Mouse (Mus musculus) spleen, adult 2 months (tissue): ENCODE results near the gene Traf2. TPM values are rescaled to one million over a fixed set of nuclear protein-coding genes. Genes with fewer than 3 reads are reported as not detected.

Source experiments
- DNase-seq, 2 experiments: peaks; one replicate each; pipeline versions ENCODE4 v3.0.0 to v3.0.0-alpha.2; 2012 to 2021; ENCODE audit warnings: low spot score in 2 of 2, low read depth in 1 of 2
- H3K27ac ChIP-seq: fragments of 200-500 bp; 2 replicates; pipeline ENCODE4 v1.5.1; 2012; ENCODE audit warnings: low read length, inconsistent platforms; ENCODE audit not compliant: insufficient read depth
- H3K27me3 ChIP-seq: fragments of 200-500 bp; 2 replicates; pipeline ENCODE4 v1.6.1; 2012; ENCODE audit warnings: mild to moderate bottlenecking, moderate library complexity, low read length, inconsistent platforms; ENCODE audit not compliant: control insufficient read depth, insufficient read depth
- H3K36me3 ChIP-seq: fragments of 200-500 bp; 2 replicates; pipeline ENCODE4 v1.6.1; 2012; ENCODE audit warnings: mild to moderate bottlenecking, low read length, inconsistent platforms; ENCODE audit not compliant: control insufficient read depth, insufficient read depth
- H3K4me1 ChIP-seq: fragments of 200-500 bp; 2 replicates; pipeline ENCODE4 v1.6.1; 2011; ENCODE audit warnings: inconsistent platforms; ENCODE audit not compliant: control insufficient read depth, insufficient read depth, insufficient read length
- H3K4me3 ChIP-seq: fragments of 200-500 bp; 2 replicates; pipeline ENCODE4 v1.5.1; 2011; ENCODE audit warnings: mild to moderate bottlenecking, inconsistent platforms; ENCODE audit not compliant: insufficient read depth, insufficient read length; ENCODE audit errors: extremely low read depth
- CTCF ChIP-seq: fragments of 200-500 bp; IDR thresholded peaks from 2 replicates; pipeline ENCODE4 v1.5.1; 2011; ENCODE audit warnings: mild to moderate bottlenecking, inconsistent platforms; ENCODE audit not compliant: insufficient read depth, insufficient read length, insufficient replicate concordance; ENCODE audit errors: extremely low read depth
- POLR2A ChIP-seq: fragments of 200-500 bp; IDR thresholded peaks from 2 replicates; pipeline ENCODE4 v1.6.1; 2011; ENCODE audit warnings: low read depth, low read length, inconsistent platforms
- WGBS: fragments of 180-500 bp; shearing (Covaris S2); methylation state at CpG from one replicate; pipeline ENCODE4 v1.1.7; 2018; 5-methylcytosine and 5-hydroxymethylcytosine counted together
- polyA plus RNA-seq: library from polyadenylated mRNA; depleted of rRNA; stranded (reverse); fragments of >200 nt; gene quantifications from 2 replicates; pipeline ENCODE4 v1.2.3, GENCODE M21; 2012

The Traf2 gene
- polyA plus RNA-seq, 1 experiment, result 21.6 TPM

DNA sequence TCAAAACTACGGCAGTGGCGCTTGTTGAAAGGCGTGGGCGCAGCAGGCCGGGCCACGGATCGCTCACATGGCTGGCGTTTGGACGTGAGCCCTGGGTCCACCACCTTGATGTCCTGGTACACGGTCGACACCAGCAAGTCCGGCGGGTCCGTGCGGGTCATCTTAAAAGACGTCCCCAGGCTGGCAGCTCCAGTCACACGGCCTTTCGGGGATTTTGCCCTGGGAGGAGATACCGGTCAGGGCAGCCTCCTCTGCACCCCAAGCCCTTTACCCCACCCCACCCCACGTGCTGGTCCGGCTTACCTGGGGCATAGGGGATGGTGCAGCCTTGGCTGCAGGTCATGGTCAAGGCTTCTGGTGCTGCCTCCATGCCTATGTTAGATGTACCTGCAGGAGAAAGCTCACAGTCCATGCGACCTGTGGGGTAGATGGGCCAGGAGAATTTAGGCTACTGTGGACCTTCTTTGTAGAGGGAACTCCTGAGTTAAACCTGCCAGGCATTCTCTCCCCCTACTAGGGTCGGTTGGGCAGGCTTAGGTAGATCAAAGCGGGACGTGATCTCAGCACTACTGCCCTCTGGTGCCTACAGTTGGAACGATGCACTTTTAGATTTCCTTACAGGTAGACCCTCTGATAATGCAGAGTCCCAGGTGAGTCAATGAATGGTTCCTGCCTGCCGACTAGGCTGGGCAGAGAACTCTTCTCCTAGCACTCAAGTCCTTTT lies 33.2 kb upstream of the Traf2 start:
- Histone ChIP-seq H3K4me3 (no peak overlapping the region), H3K36me3 (peaks cover 7% of the 10 kb centered on the region), H3K4me1 (peaks cover 38% of the 10 kb centered on the region), H3K27ac (no peak overlapping the region), H3K27me3 (peaks cover 25% of the 10 kb centered on the region)
- TF ChIP-seq POLR2A (no peak), CTCF (peak; percentile 34; the same call in 1 of the 2 replicates)
- DNase-seq, result peak; percentile 57 to 68
- WGBS, result 8% methylated on average over 27 of the region's 27 CpGs

DNA sequence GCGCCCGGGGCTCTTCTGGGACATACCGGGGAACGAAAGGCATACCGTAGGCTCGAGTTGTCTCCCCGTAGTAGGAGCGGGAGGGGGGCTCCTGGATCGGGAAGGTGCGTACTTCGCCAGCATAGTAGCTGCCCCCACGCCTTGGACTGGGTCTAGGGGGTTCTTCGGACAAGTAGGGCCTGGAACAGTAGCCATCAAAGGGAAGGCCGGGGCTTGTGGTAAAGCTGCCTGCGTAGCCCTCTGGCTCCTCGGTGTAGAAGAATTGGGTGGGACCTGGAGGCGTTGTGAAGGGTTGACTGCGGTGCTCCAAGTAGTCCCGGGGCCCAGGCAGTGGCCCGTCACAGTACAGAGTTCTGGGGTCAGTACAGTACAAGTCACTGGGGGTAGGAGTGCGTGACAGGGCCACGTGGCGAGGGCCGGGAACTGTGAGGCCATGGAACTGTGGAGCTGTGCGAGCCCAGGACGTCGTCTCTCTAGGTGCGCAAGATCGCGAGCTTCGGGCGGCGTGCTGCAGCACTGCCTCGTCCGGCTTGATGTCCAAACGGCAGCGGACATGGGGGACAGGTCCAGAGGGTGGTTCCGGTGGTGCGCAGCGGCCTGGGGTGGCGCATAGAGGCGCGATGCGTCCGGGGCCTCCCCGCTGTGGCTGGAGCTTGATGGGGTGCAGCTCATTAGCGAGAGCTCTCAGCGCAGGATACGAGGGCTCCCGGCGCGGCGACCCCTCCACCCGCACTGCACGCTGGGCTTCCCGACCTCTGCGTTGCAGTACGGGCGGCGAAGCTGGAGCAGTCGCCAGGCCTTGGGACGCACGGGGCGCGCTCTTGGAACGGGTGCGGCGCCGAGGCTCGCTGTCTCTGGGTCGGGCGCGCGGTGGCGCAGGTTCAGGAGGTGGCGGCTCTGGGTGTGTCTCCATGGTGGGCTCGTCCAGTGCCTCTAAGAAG lies 32.3 kb upstream of the Traf2 start:
- WGBS, result 10% methylated on average over 77 of the region's 77 CpGs
- no peak overlapping the region for H3K4me3 ChIP-seq
- no peak overlapping the region for H3K27ac ChIP-seq
- peaks cover 41% of the 10 kb centered on the region for H3K4me1 ChIP-seq
- peaks cover 25% of the 10 kb centered on the region for H3K27me3 ChIP-seq
- peaks cover 2% of the 10 kb centered on the region; the same call in 1 of the 2 replicates for H3K36me3 ChIP-seq
- no peak for TF ChIP-seq POLR2A
- TF ChIP-seq CTCF, result no peak
- DNase-seq, result no peak

DNA sequence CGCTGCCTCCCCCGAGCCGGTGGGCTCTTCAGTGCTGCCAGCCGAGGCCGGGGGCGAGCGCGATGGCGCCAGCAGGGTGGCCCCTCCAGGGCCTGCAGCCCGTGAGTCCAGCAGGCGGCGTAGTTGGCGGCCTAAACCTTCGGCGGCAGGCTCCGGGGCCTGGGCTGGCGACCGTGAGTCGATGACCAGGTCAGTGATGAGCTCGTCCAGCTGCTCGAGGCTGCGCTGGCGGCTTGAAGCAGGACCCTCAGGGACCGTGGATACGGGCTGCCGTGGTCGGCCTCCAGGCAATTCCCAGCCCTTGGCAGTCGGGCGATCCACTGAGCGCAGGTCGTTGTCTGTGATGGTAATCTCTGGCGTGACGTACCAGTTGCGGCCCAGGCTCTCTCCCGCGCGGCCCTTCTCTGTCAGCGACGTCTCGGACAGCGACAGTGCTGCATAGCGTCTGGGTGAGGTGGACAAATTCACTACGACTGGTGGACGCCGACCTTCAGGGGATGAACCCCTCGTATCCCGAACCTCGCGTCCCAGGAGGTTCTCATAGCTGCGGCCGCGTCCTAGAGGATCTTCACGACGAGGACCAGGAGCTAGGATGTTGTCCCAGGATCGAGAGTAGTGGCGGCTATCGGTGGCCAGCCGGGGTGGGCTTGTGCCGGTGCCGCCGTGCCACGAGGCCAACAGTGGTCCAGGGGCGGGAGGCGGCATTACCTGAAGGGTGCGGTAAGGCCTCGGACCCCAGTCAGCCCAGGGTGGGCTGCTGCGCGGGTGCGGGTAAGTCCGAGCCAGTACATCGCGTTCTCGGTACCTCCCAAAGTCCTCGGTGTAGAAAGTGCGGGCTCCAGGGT lies 31.4 kb upstream of the Traf2 start:
- TF ChIP-seq POLR2A, result no peak
- no peak for TF ChIP-seq CTCF
- no peak for DNase-seq

DNA sequence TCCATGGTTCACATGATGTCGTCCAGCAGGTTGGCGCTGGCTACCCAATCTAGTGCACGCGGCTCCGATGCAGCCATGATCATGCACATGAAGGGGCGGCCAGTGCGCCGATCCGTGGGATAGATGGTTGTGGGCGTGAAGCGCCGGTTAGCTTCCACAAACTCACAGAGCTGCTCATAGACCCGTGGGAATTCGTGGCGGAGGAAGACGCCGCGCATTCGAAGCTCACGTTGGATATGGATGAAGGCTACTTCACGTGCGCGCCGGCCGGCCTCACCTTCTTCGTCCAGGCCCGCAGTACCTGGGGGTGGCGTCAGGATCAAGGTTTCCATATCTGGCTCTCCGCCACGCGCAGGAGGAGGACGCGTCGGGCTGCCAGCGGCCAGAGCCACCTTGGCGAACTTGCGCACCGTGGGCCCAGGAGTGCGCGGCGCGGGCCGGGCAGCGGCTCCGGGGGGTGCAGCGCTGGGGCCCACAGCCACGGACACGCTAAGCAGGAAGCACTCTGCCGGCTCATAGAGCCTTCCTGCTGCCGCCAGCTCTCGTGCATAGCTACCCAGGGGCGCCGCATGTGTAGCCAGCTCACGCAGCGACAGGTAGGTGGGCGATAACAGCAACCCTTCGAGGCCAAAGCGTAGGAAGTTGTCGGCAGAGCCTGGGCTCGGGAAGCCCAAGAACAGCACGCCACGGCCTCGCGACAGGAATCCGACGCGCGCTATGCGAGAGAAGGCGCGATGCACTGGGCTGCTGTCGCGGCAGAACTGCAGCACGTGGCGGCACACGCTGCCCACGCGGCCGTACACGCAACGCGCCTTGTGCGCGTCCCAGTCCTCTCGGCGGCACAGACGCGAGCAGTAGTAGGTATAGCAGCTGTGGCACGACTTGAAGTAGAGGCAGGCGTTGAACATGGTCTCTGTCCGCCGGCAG lies 30.5 kb upstream of the Traf2 start:
- peaks cover 42% of the 10 kb centered on the region for H3K4me1 ChIP-seq
- H3K4me3 ChIP-seq, result peak overlapping the region; percentile 22; the same call in 1 of the 2 replicates
- no peak for DNase-seq
- no peak overlapping the region for H3K27ac ChIP-seq
- peaks cover 25% of the 10 kb centered on the region for H3K27me3 ChIP-seq
- TF ChIP-seq POLR2A, result no peak
- no peak for TF ChIP-seq CTCF
- 30% methylated on average over 92 of the region's 92 CpGs for WGBS
- H3K36me3 ChIP-seq, result no peaks in the 10 kb centered on the region

More for the DNA sequence above, 31.4 kb upstream of the Traf2 start:
- Histone ChIP-seq H3K36me3 (no peaks in the 10 kb centered on the region), H3K27me3 (peaks cover 25% of the 10 kb centered on the region), H3K4me1 (peaks cover 42% of the 10 kb centered on the region), H3K4me3 (peak overlapping the region; percentile 16; the same call in 1 of the 2 replicates), H3K27ac (no peak overlapping the region)
- 11% methylated on average over 75 of the region's 75 CpGs for WGBS

DNA sequence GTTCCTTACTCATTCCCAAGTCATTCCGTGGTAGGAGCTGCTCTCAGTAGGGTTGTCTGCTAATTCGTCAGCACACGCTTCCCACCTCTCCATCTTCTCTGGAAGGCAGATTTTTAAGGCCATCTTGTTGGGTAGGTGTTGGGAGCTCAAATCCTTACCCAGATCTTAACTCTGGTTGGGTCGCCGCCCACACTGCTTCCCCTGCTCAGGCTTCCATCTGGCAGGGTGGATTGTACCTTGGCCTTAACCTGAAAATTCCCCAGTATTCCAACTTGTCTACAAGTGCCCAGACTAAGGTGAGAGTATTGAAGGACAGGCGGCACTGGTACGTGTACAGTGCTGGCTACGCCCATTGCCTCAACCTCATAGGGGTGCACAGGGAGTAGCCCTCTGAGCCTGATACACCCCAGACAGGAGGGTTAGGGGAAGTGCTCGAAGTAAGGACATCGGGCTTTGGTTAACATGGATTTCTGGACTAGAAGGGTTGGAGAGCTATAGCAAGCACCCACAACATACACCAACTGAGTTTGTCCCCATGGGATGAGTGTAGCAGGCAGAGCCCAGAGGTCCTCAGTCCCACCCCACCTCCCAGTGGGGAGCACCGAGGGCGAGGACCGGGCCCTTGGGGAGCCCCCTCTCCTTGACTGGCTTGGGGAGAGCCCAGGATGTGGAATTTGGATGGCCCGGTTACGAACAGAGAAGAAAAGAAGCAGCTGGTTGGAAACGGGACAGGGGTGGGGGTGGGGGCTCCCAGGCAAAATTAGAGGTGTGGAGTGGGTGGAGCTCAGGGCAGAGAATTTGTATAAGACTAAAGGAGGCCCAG lies 29.5 kb upstream of the Traf2 start:
- Histone ChIP-seq H3K4me3 (no peak overlapping the region), H3K27ac (no peak overlapping the region), H3K36me3 (no peaks in the 10 kb centered on the region), H3K27me3 (peaks cover 25% of the 10 kb centered on the region), H3K4me1 (peaks cover 39% of the 10 kb centered on the region)
- TF ChIP-seq POLR2A, result no peak
- TF ChIP-seq CTCF, result no peak
- no peak for DNase-seq
- WGBS, result 92% methylated on average over 16 of the region's 16 CpGs
